Mouse (Mus musculus) testis, postnatal 14 days (tissue): Measurements from ENCODE around the gene Gm960.
"Not testable (repeated sequence)": the region's sequence is repeated elsewhere in the genome, so short reads cannot be mapped to it uniquely, and the experiment has no call there.

Experiments
- DNase-seq: peaks from one replicate; pipeline ENCODE4 v3.0.0; 2021; ENCODE audit warnings: low spot score

Gm960 gene

GRCm38 (mm10) chr19:4589081-4589480 is 109.4 kb downstream of the Gm960 start:
- DNase-seq = no peak

DNA sequence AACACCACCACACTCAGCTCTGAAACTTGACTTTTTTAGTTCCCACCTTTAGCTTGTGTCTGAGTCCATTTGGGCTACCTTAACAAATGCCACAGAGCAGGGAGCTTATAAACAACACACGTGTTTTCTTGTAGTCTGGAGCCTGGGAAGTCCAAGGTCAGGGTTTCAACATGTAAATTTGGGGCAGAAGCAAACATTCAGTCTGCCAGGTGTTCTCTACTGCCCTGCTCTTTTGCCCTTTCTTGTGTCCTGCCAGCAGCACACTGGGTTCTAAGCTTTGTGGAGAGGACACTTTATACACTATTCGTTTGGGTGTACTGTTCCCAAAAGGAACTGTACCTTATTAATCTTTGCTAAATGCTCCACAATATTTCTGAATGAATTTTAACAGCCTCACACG is 110.0 kb downstream of the Gm960 start:
- DNase-seq = no peak

DNA sequence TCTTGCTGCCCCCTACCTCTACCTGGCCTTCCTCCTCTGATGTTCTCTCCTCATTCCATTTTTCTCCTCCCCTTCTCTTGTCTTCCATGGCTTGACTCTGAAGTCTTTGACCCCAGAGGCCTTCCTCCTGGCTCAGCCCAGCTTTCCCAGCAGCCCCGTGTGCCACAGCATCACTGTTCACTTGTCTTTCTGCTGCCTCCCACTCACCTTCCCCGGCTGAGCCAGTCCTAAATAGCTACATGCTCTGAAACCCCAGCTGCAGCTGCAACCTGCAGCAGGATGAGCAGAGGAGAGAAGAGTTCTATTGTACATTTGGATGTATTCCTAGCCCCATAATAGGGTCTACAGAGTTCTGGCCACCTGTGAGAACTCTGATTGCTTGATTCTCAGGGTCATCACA is 111.0 kb downstream of the Gm960 start:
- no peak for DNase-seq

- DNase-seq = not testable (repeated sequence)
Observed at GRCm38 (mm10) chr19:4586783-4587182, 111.7 kb downstream of the Gm960 start.

DNA sequence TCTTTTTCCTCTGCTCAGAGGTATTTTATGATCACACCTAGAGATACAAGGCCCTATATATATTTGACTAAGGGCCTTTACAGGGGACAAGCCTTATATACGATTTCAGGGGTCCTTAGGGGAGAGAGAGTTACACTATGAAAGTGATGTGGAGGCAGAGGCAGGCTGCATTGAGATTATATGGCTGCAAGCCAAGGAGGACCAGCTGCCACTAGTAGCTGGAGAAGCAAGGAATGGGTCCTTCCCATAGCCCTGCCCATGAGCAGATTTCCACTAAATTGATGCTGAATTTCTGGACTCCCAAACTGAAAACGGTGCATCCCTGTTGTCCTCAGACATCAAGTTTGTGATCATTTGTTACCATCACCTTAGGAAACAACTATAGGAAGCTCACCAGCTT is 114.6 kb downstream of the Gm960 start:
- no peak for DNase-seq

DNA sequence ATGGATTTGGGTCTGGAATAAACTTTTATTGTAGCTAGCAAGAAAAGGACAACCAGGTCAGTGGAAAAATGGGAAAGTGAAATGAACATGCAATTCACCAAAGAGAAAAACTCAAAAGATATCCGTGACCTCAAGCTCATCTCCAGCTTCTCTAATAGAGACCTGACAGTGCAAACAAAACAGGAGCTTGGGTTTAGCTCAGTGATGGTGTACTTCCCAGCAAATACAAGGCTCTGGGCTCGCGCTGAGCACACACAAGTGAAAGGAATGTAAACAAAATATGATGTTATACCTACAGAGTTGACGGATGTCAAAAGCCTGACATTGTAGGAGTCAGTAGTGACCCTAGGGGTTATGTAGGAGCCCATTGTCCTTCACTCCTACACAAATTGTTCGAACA is 119.2 kb downstream of the Gm960 start:
- DNase-seq = no peak

DNA sequence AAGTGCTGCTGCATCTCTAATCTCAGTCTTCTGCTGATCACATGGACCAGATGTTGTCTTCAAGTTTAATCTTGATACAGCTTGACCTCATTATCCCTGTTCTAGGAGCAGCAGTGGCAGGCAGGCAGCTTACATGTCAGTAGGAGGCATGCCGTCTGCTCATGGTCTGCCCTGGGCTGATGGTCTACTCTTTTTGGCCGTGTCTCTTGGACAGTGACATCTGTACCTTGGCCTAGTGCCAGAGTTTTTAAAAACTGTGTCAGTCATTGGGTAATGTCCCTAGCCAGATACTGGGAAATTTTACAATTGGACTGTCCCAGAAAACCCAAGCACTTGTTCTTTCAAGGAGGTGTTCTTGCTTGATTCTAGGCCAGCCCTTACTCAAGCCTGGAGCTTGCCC is 119.7 kb downstream of the Gm960 start:
- DNase-seq = no peak
